Mouse (Mus musculus): ENCODE measurements around the gene Cacna1e.
A peak's percentile ranks its signal among the peaks of the same experiment; 100 is the strongest.

DNA sequence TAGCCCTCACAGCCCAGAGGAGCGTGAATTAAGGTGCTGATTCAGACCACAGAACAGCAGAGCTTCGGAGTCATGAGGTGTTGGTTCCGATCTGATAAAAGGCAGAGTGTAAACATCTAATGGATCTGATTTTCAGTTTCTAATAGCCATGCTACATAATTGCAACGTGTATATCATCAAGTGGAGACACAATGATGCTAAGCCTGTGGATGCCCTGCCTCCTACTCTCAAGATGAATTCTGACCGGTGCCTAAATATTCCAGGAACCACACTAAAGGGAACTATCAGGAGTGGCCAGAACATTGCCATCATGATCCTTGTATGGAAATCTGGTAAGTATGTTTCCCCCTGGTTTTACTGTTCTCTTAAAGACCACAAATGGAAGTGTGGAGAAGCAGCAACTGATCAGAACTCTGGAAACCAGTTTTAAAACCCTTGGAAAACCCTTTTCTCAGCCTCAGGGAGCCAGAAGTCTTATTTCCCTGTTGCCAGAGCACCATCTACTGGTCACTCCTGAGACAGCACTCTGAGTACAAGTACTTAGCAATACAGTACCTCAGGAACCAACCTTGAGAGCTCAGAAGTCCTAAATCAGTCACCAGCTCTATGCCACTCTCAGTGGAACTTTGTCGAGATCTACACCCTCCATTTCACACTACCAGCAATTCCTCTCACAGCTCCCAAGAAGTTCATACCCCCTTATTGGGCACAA lies 154.9 kb downstream of the Cacna1e start:
- TF ChIP-seq CTCF (conservative IDR thresholded peaks at IDR 0.05; ENCODE audit: insufficient read depth, insufficient read length, low read depth, low read length) (peak; percentile 63), POLR2A (IDR thresholded peaks at IDR 0.05; ENCODE audit: low read depth, low read length) (no peak)
